Mouse (Mus musculus): Measurements from ENCODE around the gene Nphp1. TPM values are rescaled to one million over a fixed set of nuclear protein-coding genes. Genes with fewer than 3 reads are reported as not detected.
A peak's percentile ranks its signal among the peaks of the same experiment; 100 is the strongest.

Gene Nphp1
- polyA plus RNA-seq, 1 experiment from 2014 or later = 36.2 TPM

- no peak overlapping the region for H3K9ac ChIP-seq (replicated peaks)
- no peak overlapping the region for H3K4me2 ChIP-seq
- no peaks in the 10 kb centered on the region for H3K36me3 ChIP-seq
- ATAC-seq (ENCODE audit: insufficient number of reproducible peaks, insufficient read depth, low FRiP score, low TSS enrichment, low read depth) = no peak
- H3K4me3 ChIP-seq (replicated peaks) = no peak overlapping the region
- H3K9me3 ChIP-seq = no peaks in the 10 kb centered on the region
- 67% methylated on average over 4 of the region's 4 CpGs for WGBS
- H3K27me3 ChIP-seq = no peaks in the 10 kb centered on the region; the same call in 1 of the 2 replicates
- peak overlapping the region; percentile 78 for H3K27ac ChIP-seq
- H3K4me1 ChIP-seq (replicated peaks) = peaks cover 22% of the 10 kb centered on the region
These were observed 65.5 kb downstream of the Nphp1 start for GRCm38 (mm10) chr2:127723193-127723592.

DNA sequence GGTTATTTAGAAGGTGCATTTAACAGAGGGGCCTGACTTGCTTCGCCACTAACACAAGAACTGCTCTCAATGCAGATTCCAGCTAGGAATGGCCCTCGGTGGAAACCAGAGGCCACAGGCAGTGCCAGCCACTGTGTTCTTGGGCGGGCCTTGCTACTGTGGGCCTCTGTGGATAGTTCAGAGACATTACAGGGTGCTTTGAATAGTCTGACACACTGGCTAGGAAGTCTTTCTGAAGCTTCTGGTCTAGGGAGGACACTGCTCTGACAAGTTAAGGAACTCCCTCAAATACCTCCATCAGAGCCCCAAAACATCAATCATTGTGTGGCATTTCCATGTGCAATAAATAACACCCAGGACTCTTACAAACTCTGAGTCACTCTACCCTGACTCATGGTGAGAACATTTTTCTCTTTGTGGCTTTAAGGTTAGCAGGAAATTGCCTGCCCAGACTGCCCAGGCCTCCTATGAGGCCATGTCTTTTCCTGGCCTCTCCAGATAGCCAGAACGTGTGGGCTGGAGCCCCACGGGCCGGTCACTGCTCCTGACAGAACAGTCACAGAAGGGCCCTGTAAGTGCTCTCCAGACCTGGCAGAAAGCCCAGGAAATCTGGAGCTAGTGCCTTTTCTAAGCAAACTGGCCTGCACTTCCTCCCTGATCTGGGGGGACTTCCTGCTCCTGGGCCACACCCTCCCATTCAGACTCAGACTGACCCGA, 66.4 kb downstream of the Nphp1 start:
- Histone ChIP-seq H3K27me3 (no peaks in the 10 kb centered on the region), H3K36me3 (no peaks in the 10 kb centered on the region), H3K4me2 (no peak overlapping the region), H3K9ac (replicated peaks) (no peak overlapping the region), H3K4me3 (replicated peaks) (no peak overlapping the region), H3K27ac (peak overlapping the region; percentile 89), H3K4me1 (replicated peaks) (peaks cover 22% of the 10 kb centered on the region), H3K9me3 (no peaks in the 10 kb centered on the region)
- peak; percentile 66; the same call in 1 of the 2 replicates for ATAC-seq (ENCODE audit: insufficient number of reproducible peaks, insufficient read depth, low FRiP score, low TSS enrichment, low read depth)
- WGBS = 40% methylated on average over 7 of the region's 7 CpGs

DNA sequence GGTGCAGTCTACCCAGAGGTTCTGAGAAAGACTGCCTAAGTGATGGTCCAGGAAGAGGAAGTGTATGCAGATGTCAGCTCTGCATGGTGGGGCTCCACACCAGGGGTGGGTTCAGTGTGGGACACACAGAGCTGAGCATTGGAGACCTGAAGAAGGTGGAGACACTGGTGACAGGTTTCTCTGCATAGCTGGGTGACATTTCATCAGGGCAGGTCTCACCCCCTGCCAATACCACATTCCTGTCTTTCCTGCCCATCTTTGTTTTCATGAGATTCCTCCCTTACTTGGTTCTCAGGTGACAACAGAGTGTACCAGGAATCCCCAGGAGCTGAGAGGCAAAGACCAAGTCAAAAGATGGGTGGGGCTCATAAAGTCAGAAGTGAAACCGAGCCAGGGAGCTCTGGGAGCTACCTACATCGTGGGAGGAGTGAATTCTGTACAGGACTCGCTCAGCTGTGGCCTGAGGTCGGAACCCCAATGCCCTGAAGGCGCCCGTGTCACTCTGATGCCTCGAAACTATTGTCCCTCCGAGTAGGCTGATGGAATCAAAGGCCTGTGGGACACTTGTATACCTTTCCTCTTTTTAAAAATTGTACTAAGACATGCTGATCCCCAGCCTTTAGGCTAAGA, 69.7 kb downstream of the Nphp1 start:
- H3K4me3 ChIP-seq (replicated peaks) = no peak overlapping the region
- H3K27ac ChIP-seq = no peak overlapping the region
- no peak for ATAC-seq (ENCODE audit: insufficient number of reproducible peaks, insufficient read depth, low FRiP score, low TSS enrichment, low read depth)
- no peak overlapping the region for H3K4me2 ChIP-seq
- no peaks in the 10 kb centered on the region for H3K9me3 ChIP-seq
- H3K9ac ChIP-seq (replicated peaks) = no peak overlapping the region
- 78% methylated on average over 8 of the region's 8 CpGs for WGBS
- H3K36me3 ChIP-seq = no peaks in the 10 kb centered on the region
- peaks cover 32% of the 10 kb centered on the region for H3K4me1 ChIP-seq (replicated peaks)
- H3K27me3 ChIP-seq = no peaks in the 10 kb centered on the region

- no peak for ATAC-seq (ENCODE audit: insufficient number of reproducible peaks, insufficient read depth, low FRiP score, low TSS enrichment, low read depth)
- no peak overlapping the region for H3K4me3 ChIP-seq (replicated peaks)
- no peaks in the 10 kb centered on the region; the same call in 1 of the 2 replicates for H3K27me3 ChIP-seq
- 0 out of 2 replicates have a peak overlapping the region, but pooled peaks have one; percentile 4 for H3K27ac ChIP-seq
- 45% methylated on average over 3 of the region's 3 CpGs for WGBS
- no peaks in the 10 kb centered on the region for H3K9me3 ChIP-seq
- no peaks in the 10 kb centered on the region for H3K36me3 ChIP-seq
- H3K4me1 ChIP-seq (replicated peaks) = peaks cover 12% of the 10 kb centered on the region
- H3K4me2 ChIP-seq = no peak overlapping the region
- no peak overlapping the region for H3K9ac ChIP-seq (replicated peaks)
These were observed 74.0 kb downstream of the Nphp1 start for GRCm38 (mm10) chr2:127714726-127715125.

- 79% methylated on average over 3 of the region's 3 CpGs for WGBS
- Histone ChIP-seq H3K4me1 (replicated peaks) (peaks cover 1% of the 10 kb centered on the region; the same call in 1 of the 2 replicates), H3K27me3 (no peaks in the 10 kb centered on the region; the same call in 1 of the 2 replicates), H3K27ac (no peak overlapping the region), H3K36me3 (no peaks in the 10 kb centered on the region), H3K9me3 (no peaks in the 10 kb centered on the region), H3K4me2 (no peak overlapping the region), H3K9ac (replicated peaks) (no peak overlapping the region), H3K4me3 (replicated peaks) (no peak overlapping the region)
- ATAC-seq (ENCODE audit: insufficient number of reproducible peaks, insufficient read depth, low FRiP score, low TSS enrichment, low read depth) = no peak
These were observed 79.9 kb downstream of the Nphp1 start for GRCm38 (mm10) chr2:127708792-127709191.

GRCm38 (mm10) chr2:127708060-127708459, 80.6 kb downstream of the Nphp1 start:
- Histone ChIP-seq H3K4me3 (replicated peaks) (no peak overlapping the region), H3K4me1 (replicated peaks) (no peaks in the 10 kb centered on the region), H3K27me3 (no peaks in the 10 kb centered on the region; the same call in 1 of the 2 replicates), H3K9ac (replicated peaks) (no peak overlapping the region), H3K27ac (no peak overlapping the region), H3K9me3 (no peaks in the 10 kb centered on the region), H3K36me3 (no peaks in the 10 kb centered on the region), H3K4me2 (no peak overlapping the region)
- no peak for ATAC-seq (ENCODE audit: insufficient number of reproducible peaks, insufficient read depth, low FRiP score, low TSS enrichment, low read depth)
- 48% methylated on average over 3 of the region's 3 CpGs for WGBS

DNA sequence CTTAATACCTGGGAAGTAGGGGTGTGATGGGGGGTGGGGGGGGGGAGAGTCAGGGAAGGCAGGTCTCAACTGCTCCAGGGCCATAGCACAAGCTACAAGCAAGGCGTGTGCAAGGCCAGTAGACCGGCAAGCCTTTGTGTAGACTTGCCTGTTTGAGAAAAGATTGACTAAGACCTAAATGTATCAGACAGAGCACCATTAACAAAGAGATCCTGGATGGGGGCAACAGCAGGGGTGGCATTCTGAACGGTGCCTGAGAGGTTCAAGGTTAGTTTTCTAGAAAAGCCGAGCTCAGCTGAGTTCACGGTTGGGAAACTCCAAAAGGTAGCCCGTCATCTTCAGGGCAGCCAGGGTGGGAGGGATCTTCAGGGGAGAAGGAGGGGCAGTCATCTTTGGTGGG, 83.4 kb downstream of the Nphp1 start:
- no peaks in the 10 kb centered on the region for H3K9me3 ChIP-seq
- H3K27ac ChIP-seq = no peak overlapping the region
- H3K27me3 ChIP-seq = no peaks in the 10 kb centered on the region
- no peak overlapping the region for H3K4me3 ChIP-seq (replicated peaks)
- no peak for ATAC-seq (ENCODE audit: insufficient number of reproducible peaks, insufficient read depth, low FRiP score, low TSS enrichment, low read depth)
- no peak overlapping the region for H3K4me2 ChIP-seq
- H3K9ac ChIP-seq (replicated peaks) = no peak overlapping the region
- WGBS = 90% methylated on average over 6 of the region's 6 CpGs
- no peaks in the 10 kb centered on the region for H3K36me3 ChIP-seq
- H3K4me1 ChIP-seq (replicated peaks) = no peaks in the 10 kb centered on the region

Other genes with a start within 250 kb of the Nphp1 start
- gene Prom2, start 247.4 kb downstream of the Nphp1 start, polyA plus RNA-seq (2016; fragmentation: Nextera tagmentation; extraction: Ambion mirVana) = 1.2 and 1.7 TPM in 2 replicates
- gene Zfp661, start 201.8 kb downstream of the Nphp1 start, polyA plus RNA-seq (2016; fragmentation: Nextera tagmentation; extraction: Ambion mirVana) = 5.6 and 6.7 TPM in 2 replicates
- 153 and 162 TPM in 2 replicates for gene Mrps5, start 201.7 kb downstream of the Nphp1 start, polyA plus RNA-seq (2016; fragmentation: Nextera tagmentation; extraction: Ambion mirVana)
- gene Mal, start 132.2 kb downstream of the Nphp1 start, polyA plus RNA-seq (2016; fragmentation: Nextera tagmentation; extraction: Ambion mirVana) = 0.16 and 0.45 TPM in 2 replicates
- 1.9 and 2.1 TPM in 2 replicates for gene Mall, start 59.0 kb downstream of the Nphp1 start, polyA plus RNA-seq (2016; fragmentation: Nextera tagmentation; extraction: Ambion mirVana)
- 24.1 and 24.2 TPM in 2 replicates for gene Mtln, start 3.6 kb upstream of the Nphp1 start, polyA plus RNA-seq (2016; fragmentation: Nextera tagmentation; extraction: Ambion mirVana)
- 84.3 and 87.0 TPM in 2 replicates for gene Bub1, start 43.0 kb upstream of the Nphp1 start, polyA plus RNA-seq (2016; fragmentation: Nextera tagmentation; extraction: Ambion mirVana)
- 0.13 and 0.16 TPM in 2 replicates for gene Acoxl, start 50.0 kb upstream of the Nphp1 start, polyA plus RNA-seq (2016; fragmentation: Nextera tagmentation; extraction: Ambion mirVana)

Measured in limb, embryonic 12.5 days (tissue).